Mouse (Mus musculus) spleen, adult 2 months (tissue): Measurements from ENCODE around the gene Csrp3. TPM values are rescaled to one million over a fixed set of nuclear protein-coding genes. Genes with fewer than 3 reads are reported as not detected.
A peak's percentile ranks its signal among the peaks of the same experiment; 100 is the strongest.

Experiments
- DNase-seq, 2 experiments: peaks; one replicate each; pipeline versions ENCODE4 v3.0.0 to v3.0.0-alpha.2; 2012 to 2021; ENCODE audit warnings: low spot score in 2 of 2, low read depth in 1 of 2
- H3K27ac ChIP-seq: fragments of 200-500 bp; 2 replicates; pipeline ENCODE4 v1.5.1; 2012; ENCODE audit warnings: low read length, inconsistent platforms; ENCODE audit not compliant: insufficient read depth
- H3K27me3 ChIP-seq: fragments of 200-500 bp; 2 replicates; pipeline ENCODE4 v1.6.1; 2012; ENCODE audit warnings: mild to moderate bottlenecking, moderate library complexity, low read length, inconsistent platforms; ENCODE audit not compliant: control insufficient read depth, insufficient read depth
- H3K36me3 ChIP-seq: fragments of 200-500 bp; 2 replicates; pipeline ENCODE4 v1.6.1; 2012; ENCODE audit warnings: mild to moderate bottlenecking, low read length, inconsistent platforms; ENCODE audit not compliant: control insufficient read depth, insufficient read depth
- H3K4me1 ChIP-seq: fragments of 200-500 bp; 2 replicates; pipeline ENCODE4 v1.6.1; 2011; ENCODE audit warnings: inconsistent platforms; ENCODE audit not compliant: control insufficient read depth, insufficient read depth, insufficient read length
- H3K4me3 ChIP-seq: fragments of 200-500 bp; 2 replicates; pipeline ENCODE4 v1.5.1; 2011; ENCODE audit warnings: mild to moderate bottlenecking, inconsistent platforms; ENCODE audit not compliant: insufficient read depth, insufficient read length; ENCODE audit errors: extremely low read depth
- CTCF ChIP-seq: fragments of 200-500 bp; IDR thresholded peaks from 2 replicates; pipeline ENCODE4 v1.5.1; 2011; ENCODE audit warnings: mild to moderate bottlenecking, inconsistent platforms; ENCODE audit not compliant: insufficient read depth, insufficient read length, insufficient replicate concordance; ENCODE audit errors: extremely low read depth
- POLR2A ChIP-seq: fragments of 200-500 bp; IDR thresholded peaks from 2 replicates; pipeline ENCODE4 v1.6.1; 2011; ENCODE audit warnings: low read depth, low read length, inconsistent platforms
- WGBS: fragments of 180-500 bp; shearing (Covaris S2); methylation state at CpG from one replicate; pipeline ENCODE4 v1.1.7; 2018; 5-methylcytosine and 5-hydroxymethylcytosine counted together
- polyA plus RNA-seq: library from polyadenylated mRNA; depleted of rRNA; stranded (reverse); fragments of >200 nt; gene quantifications from 2 replicates; pipeline ENCODE4 v1.2.3, GENCODE M21; 2012; rRNA removed

The Csrp3 gene
- polyA plus RNA-seq, 1 experiment, result 0.07 TPM

- TF ChIP-seq CTCF (no peak), POLR2A (no peak)
- peaks cover 10% of the 10 kb centered on the region; the same call in 1 of the 2 replicates for H3K4me1 ChIP-seq
- no peaks in the 10 kb centered on the region for H3K36me3 ChIP-seq
- 79% methylated on average over 4 of the region's 4 CpGs for WGBS
- H3K27me3 ChIP-seq, result no peaks in the 10 kb centered on the region
- H3K4me3 ChIP-seq, result no peak overlapping the region
- no peak for DNase-seq
- H3K27ac ChIP-seq, result no peak overlapping the region
Observed at GRCm38 (mm10) chr7:48790117-48790516, 57.7 kb downstream of the Csrp3 start.

GRCm38 (mm10) chr7:48788851-48789572 is 58.8 kb downstream of the Csrp3 start, which contains the start of gene Zdhhc13:
Zdhhc13 (plus strand) TSS chr7:48789003.
- WGBS, result under 1% methylated on average over 50 of the region's 57 CpGs
- DNase-seq, result peak; percentile 93 to 94
- Histone ChIP-seq H3K4me3 (peak within 1 kb of the TSS; percentile 90), H3K27me3 (no peaks in the 10 kb centered on the region), H3K4me1 (peaks cover 12% of the 10 kb centered on the region; the same call in 1 of the 2 replicates), H3K36me3 (no peaks in the 10 kb centered on the region), H3K27ac (peak within 1 kb of the TSS; percentile 84)
- peak; percentile 67 for TF ChIP-seq POLR2A
- TF ChIP-seq CTCF, result no peak

- Histone ChIP-seq H3K27ac (peak overlapping the region; percentile 84), H3K27me3 (no peaks in the 10 kb centered on the region), H3K4me1 (peaks cover 12% of the 10 kb centered on the region; the same call in 1 of the 2 replicates), H3K4me3 (peak overlapping the region; percentile 24), H3K36me3 (no peaks in the 10 kb centered on the region)
- 30% methylated on average over 3 of the region's 3 CpGs for WGBS
- TF ChIP-seq CTCF (no peak), POLR2A (no peak)
- DNase-seq, result peak; percentile 8 to 57
Observed at GRCm38 (mm10) chr7:48788348-48788747, 59.5 kb downstream of the Csrp3 start.

- WGBS, result 56% methylated on average over 11 of the region's 11 CpGs
- Histone ChIP-seq H3K27me3 (no peaks in the 10 kb centered on the region), H3K36me3 (no peaks in the 10 kb centered on the region), H3K4me3 (no peak overlapping the region), H3K4me1 (peaks cover 14% of the 10 kb centered on the region; the same call in 1 of the 2 replicates), H3K27ac (peak overlapping the region; percentile 26; the same call in 1 of the 2 replicates)
- DNase-seq, result peak in 1 of 2 experiments; percentile 14
- TF ChIP-seq CTCF (no peak), POLR2A (no peak)
Observed at GRCm38 (mm10) chr7:48784773-48785523, 62.9 kb downstream of the Csrp3 start.

GRCm38 (mm10) chr7:48782432-48782831 is 65.4 kb downstream of the Csrp3 start:
- 76% methylated on average over 4 of the region's 4 CpGs for WGBS
- Histone ChIP-seq H3K4me1 (peaks cover 11% of the 10 kb centered on the region; the same call in 1 of the 2 replicates), H3K36me3 (no peaks in the 10 kb centered on the region), H3K4me3 (no peak overlapping the region), H3K27me3 (no peaks in the 10 kb centered on the region), H3K27ac (no peak overlapping the region)
- DNase-seq, result no peak
- TF ChIP-seq CTCF (no peak), POLR2A (no peak)

Other genes with a start within 250 kb of the Csrp3 start
- gene Mrgprb3, start 204.2 kb downstream of the Csrp3 start, polyA plus RNA-seq, result not detected in 2 replicates
- gene Zdhhc13, start 59.0 kb downstream of the Csrp3 start, polyA plus RNA-seq, result 6.9 and 7.5 TPM in 2 replicates
- gene E2f8, start 33.6 kb upstream of the Csrp3 start, polyA plus RNA-seq, result 5.4 and 7.9 TPM in 2 replicates
- gene Nav2, start 60.7 kb upstream of the Csrp3 start, polyA plus RNA-seq, result 3.3 and 3.5 TPM in 2 replicates